In genomic region chr15:80278121-80278759, GRCm38 (mm10) we compare ENCODE assay signal across 16 mouse cellular contexts. TPM values are rescaled to one million over a fixed set of nuclear protein-coding genes. Genes with fewer than 3 reads are reported as not detected.
DNase-seq lines count a peak whose midpoint lies in the region; ATAC-seq lines count a peak whose summit lies in the region.
"Had no signal": no experiment of that assay in that cellular context is flagged by ENCODE, and none has a peak within 500 bp of the region (broad histone marks: within the 10 kb centered on the region; RNA-seq: fewer than 3 reads in every experiment).

No protein-coding gene starts in this region.

- peaks cover 10% of the 10 kb centered on the region for H3K27me3 ChIP-seq in liver, embryonic 11.5 days (replicated peaks; ENCODE audit: control insufficient read depth, insufficient read depth, low read length)
- peaks cover 64% of the 10 kb centered on the region for H3K27me3 ChIP-seq in liver, embryonic 12.5 days (replicated peaks)

- H3K36me3 ChIP-seq in liver, embryonic 11.5 days (ENCODE audit: control insufficient read depth, insufficient read depth, low read length), result no peaks in the 10 kb centered on the region
- H3K36me3 ChIP-seq in liver, embryonic 12.5 days, result no peaks in the 10 kb centered on the region
- H3K36me3 ChIP-seq: G1E; midbrain, embryonic 13.5 days had no signal

- H3K27ac ChIP-seq in liver, embryonic 11.5 days (ENCODE audit: low read depth, low read length), result no peak overlapping the region
- H3K27ac ChIP-seq in liver, embryonic 12.5 days, result no peak overlapping the region
- H3K27ac ChIP-seq: midbrain, embryonic 13.5 days had no signal

- no peak overlapping the region for H3K4me3 ChIP-seq in liver, embryonic 11.5 days (ENCODE audit: low read depth, low read length)
- H3K4me3 ChIP-seq in liver, embryonic 12.5 days, result no peak overlapping the region
- H3K4me3 ChIP-seq: midbrain, embryonic 13.5 days had no signal

- no peak overlapping the region for H3K4me2 ChIP-seq in liver, embryonic 11.5 days
- no peak overlapping the region for H3K4me2 ChIP-seq in liver, embryonic 12.5 days
- H3K4me2 ChIP-seq: midbrain, embryonic 13.5 days had no signal

- peak; percentile 54 to 77 for DNase-seq in layer of hippocampus, adult 18-20 months (ENCODE audit: low spot score in 2 of 2)
- no peak for DNase-seq in layer of hippocampus, postnatal 10 days (ENCODE audit: low spot score in 2 of 2)
- peak; percentile 82 for DNase-seq in cerebellum, adult 9-10 months
- DNase-seq in left cerebral cortex, adult 18-20 months (ENCODE audit: low spot score in 2 of 2), result peak; percentile 75 to 77
- DNase-seq in right cerebral cortex, postnatal 36 days (ENCODE audit: low spot score in 2 of 2), result peak; percentile 77 to 89
- DNase-seq in liver, embryonic 11.5 days (ENCODE audit: low spot score), result no peak
- DNase-seq in embryo, embryonic 9.5 days (ENCODE audit: extremely low spot score), result no peak

- H3K9me3 ChIP-seq in liver, embryonic 11.5 days (ENCODE audit: control insufficient read depth, low read length), result no peaks in the 10 kb centered on the region
- H3K9me3 ChIP-seq in liver, embryonic 12.5 days (replicated peaks), result no peaks in the 10 kb centered on the region
- H3K9me3 ChIP-seq: G1E; midbrain, embryonic 13.5 days had no signal

- no peak for ATAC-seq in liver, embryonic 11.5 days (replicated peaks; ENCODE audit: low FRiP score)
- ATAC-seq in liver, embryonic 12.5 days, result no peak
- ATAC-seq: intestine, embryonic 16.5 days; midbrain, embryonic 13.5 days had no signal

- H3K9ac ChIP-seq in liver, embryonic 11.5 days (ENCODE audit: low read depth, low read length), result no peak overlapping the region
- H3K9ac ChIP-seq in liver, embryonic 12.5 days, result no peak overlapping the region
- H3K9ac ChIP-seq: midbrain, embryonic 13.5 days had no signal

- H3K4me1 ChIP-seq in liver, embryonic 11.5 days (replicated peaks; ENCODE audit: control insufficient read depth, insufficient read depth, low read length), result no peaks in the 10 kb centered on the region
- no peaks in the 10 kb centered on the region for H3K4me1 ChIP-seq in liver, embryonic 12.5 days

- 45% methylated on average over 5 of the region's 5 CpGs for WGBS in liver, embryonic 11.5 days
- WGBS in liver, embryonic 12.5 days (ENCODE audit: insufficient replicate concordance), result 45% methylated on average over 5 of the region's 5 CpGs

RNA-seq across cellular contexts. Expression of gene Cacna1i, which starts 8.8 kb away (rescaled TPM):
- total RNA-seq in layer of hippocampus, adult 18-20 months (2021), result 10 to 100 TPM; 44.2 to 46.2 TPM
- 10 to 100 TPM; 36.0 to 38.0 TPM for total RNA-seq in layer of hippocampus, postnatal 10 days (2021)
- total RNA-seq in left cerebral cortex, adult 18-20 months (2021), result 10 to 100 TPM; 58.9 to 60.7 TPM
- 0.01 and 0.14 TPM in 2 replicates for polyA plus RNA-seq in liver, embryonic 11.5 days (2014; fragmentation: Nextera tagmentation; extraction: Ambion mirVana)
- polyA plus RNA-seq in liver, embryonic 12.5 days (2016; fragmentation: Nextera tagmentation; extraction: Ambion mirVana), result 0.02 and 0.37 TPM in 2 replicates
- polyA plus RNA-seq: G1E; intestine, embryonic 16.5 days; limb, embryonic 11.5 days; liver, embryonic 16.5 days had no signal

RNA-seq across cellular contexts. Expression of gene Rps19bp1, which starts 14.1 kb away (rescaled TPM):
- 10 to 100 TPM; 36.1 to 40.0 TPM for total RNA-seq in layer of hippocampus, adult 18-20 months (2021)
- total RNA-seq in layer of hippocampus, postnatal 10 days (2021), result 10 to 100 TPM; 39.9 to 42.2 TPM
- 10 to 100 TPM; 41.9 to 42.4 TPM for total RNA-seq in left cerebral cortex, adult 18-20 months (2021)
- polyA plus RNA-seq in liver, embryonic 11.5 days (2014; fragmentation: Nextera tagmentation; extraction: Ambion mirVana), result 75.4 and 80.8 TPM in 2 replicates
- 46.8 and 47.0 TPM in 2 replicates for polyA plus RNA-seq in liver, embryonic 12.5 days (2016; fragmentation: Nextera tagmentation; extraction: Ambion mirVana)

RNA-seq across cellular contexts. Expression of gene Atf4, which starts 23.3 kb away (rescaled TPM):
- total RNA-seq in layer of hippocampus, adult 18-20 months (2021), result 100 to 1,000 TPM in 1 of 2 experiments, 10 to 100 TPM in 1; 98.4 to 101 TPM
- total RNA-seq in layer of hippocampus, postnatal 10 days (2021), result 100 to 1,000 TPM; 102 to 108 TPM
- 100 to 1,000 TPM; 126 to 133 TPM for total RNA-seq in left cerebral cortex, adult 18-20 months (2021)
- 186 and 188 TPM in 2 replicates for polyA plus RNA-seq in liver, embryonic 11.5 days (2014; fragmentation: Nextera tagmentation; extraction: Ambion mirVana)
- 141 and 145 TPM in 2 replicates for polyA plus RNA-seq in liver, embryonic 12.5 days (2016; fragmentation: Nextera tagmentation; extraction: Ambion mirVana)

RNA-seq across cellular contexts. Expression of gene AC140267.1, which starts 42.6 kb away (rescaled TPM):
- total RNA-seq in layer of hippocampus, adult 18-20 months (2021), result 10 to 100 TPM; 15.2 to 19.6 TPM
- total RNA-seq in layer of hippocampus, postnatal 10 days (2021), result 10 to 100 TPM; 21.1 to 23.0 TPM
- total RNA-seq in left cerebral cortex, adult 18-20 months (2021), result 10 to 100 TPM; 19.0 to 19.4 TPM
- not detected in 2 replicates for polyA plus RNA-seq in liver, embryonic 11.5 days (2014; fragmentation: Nextera tagmentation; extraction: Ambion mirVana)
- not detected in 2 replicates for polyA plus RNA-seq in liver, embryonic 12.5 days (2016; fragmentation: Nextera tagmentation; extraction: Ambion mirVana)
- polyA plus RNA-seq: embryonic facial prominence, embryonic 14.5 days; forebrain, embryonic 11.5 days; G1E; limb, embryonic 11.5 days; liver, embryonic 16.5 days; midbrain, embryonic 13.5 days; neural tube, embryonic 11.5 days had no signal

RNA-seq across cellular contexts. Expression of gene Mief1, which starts 44.4 kb away (rescaled TPM):
- 10 to 100 TPM; 32.7 to 33.9 TPM for total RNA-seq in layer of hippocampus, adult 18-20 months (2021)
- total RNA-seq in layer of hippocampus, postnatal 10 days (2021), result 10 to 100 TPM; 32.3 to 34.3 TPM
- 10 to 100 TPM; 34.1 to 35.3 TPM for total RNA-seq in left cerebral cortex, adult 18-20 months (2021)
- polyA plus RNA-seq in liver, embryonic 11.5 days (2014; fragmentation: Nextera tagmentation; extraction: Ambion mirVana), result 35.8 and 44.9 TPM in 2 replicates
- polyA plus RNA-seq in liver, embryonic 12.5 days (2016; fragmentation: Nextera tagmentation; extraction: Ambion mirVana), result 29.1 and 30.1 TPM in 2 replicates

Comparison
In these comparisons a context has a peak if more than half of its experiments do, and no peak if none do; other contexts are left out.
1. DNase-seq: peak in layer of hippocampus, adult 18-20 months (2 of 2), cerebellum, adult 9-10 months (single experiment), left cerebral cortex, adult 18-20 months (2 of 2) and right cerebral cortex, postnatal 36 days (2 of 2); none in layer of hippocampus, postnatal 10 days (0 of 2), liver, embryonic 11.5 days (single experiment) and embryo, embryonic 9.5 days (single experiment).